Mouse (Mus musculus) megakaryocyte, embryonic 14.5 days (primary cell): ENCODE measurements around the gene Ppfia4.
"Not testable (repeated sequence)": the region's sequence is repeated elsewhere in the genome, so short reads cannot be mapped to it uniquely, and the experiment has no call there.

ENCODE experiments used
- FLI1 ChIP-seq: IDR thresholded peaks from 2 replicates; pipeline ENCODE4 v1.6.1; 2012; ENCODE audit warnings: low read length, inconsistent platforms, mixed read lengths
- GATA1 ChIP-seq: IDR thresholded peaks from 3 replicates; pipeline ENCODE4 v1.6.1; 2012; ENCODE audit warnings: mixed read lengths, low read length, inconsistent platforms, borderline replicate concordance

- TF ChIP-seq GATA1, FLI1: not testable (repeated sequence)
Observed at GRCm38 (mm10) chr1:134249681-134250080, 83.0 kb downstream of the Ppfia4 start.
